Mouse (Mus musculus): ENCODE measurements around the gene Dnajc14.
A peak's percentile ranks its signal among the peaks of the same experiment; 100 is the strongest.

DNA sequence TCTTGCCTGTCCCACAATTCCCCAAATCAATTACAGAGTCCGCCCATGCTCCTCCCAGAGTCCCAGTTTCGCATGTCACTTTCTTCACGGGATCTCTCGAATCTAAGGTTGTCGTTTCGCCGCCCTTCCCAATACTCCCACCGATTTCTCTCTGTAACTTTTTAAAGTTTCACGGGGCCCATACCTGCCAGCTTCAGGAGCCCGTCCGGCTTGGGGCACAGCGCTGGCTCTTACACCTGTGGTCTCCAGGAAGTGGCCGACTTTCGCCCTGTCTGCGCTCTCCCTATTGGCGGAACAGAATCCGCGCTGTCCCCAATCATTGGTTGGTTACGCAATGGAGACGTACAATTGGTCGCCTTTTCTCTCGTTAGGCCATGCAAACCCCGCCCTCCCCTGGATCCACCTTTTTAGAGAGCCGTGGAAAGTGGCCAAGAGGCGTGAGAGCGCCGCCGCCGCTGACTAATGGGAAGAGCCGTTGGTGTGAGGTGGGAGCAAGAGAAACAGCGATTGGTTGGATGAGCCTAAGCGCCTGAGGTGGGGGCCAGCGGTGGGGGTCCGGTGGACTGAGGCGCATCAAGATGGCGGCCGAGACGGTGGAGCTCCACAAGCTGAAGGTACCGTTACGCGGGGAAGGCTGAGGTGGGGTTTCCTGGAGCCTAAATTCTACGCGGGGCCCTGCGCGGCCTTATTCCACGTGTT, 17.6 kb downstream of the Dnajc14 start, which contains the start of gene Ormdl2:
- no peak for TF ChIP-seq CTCF (IDR thresholded peaks at IDR 0.05; ENCODE audit: control insufficient read depth, insufficient read depth, insufficient read length)
- TF ChIP-seq CEBPB (IDR thresholded peaks at IDR 0.05; ENCODE audit: low read depth), result peak; percentile 78
- TF ChIP-seq MAX (IDR thresholded peaks at IDR 0.05), result no peak
- TF ChIP-seq MYOD1 (IDR thresholded peaks at IDR 0.05; ENCODE audit: control insufficient read depth, insufficient read length, low read depth), result no peak
- no peak for TF ChIP-seq MYOG (IDR thresholded peaks at IDR 0.05; ENCODE audit: control insufficient read depth, extremely low read depth, insufficient read length)

Measured in C2C12 (cell line).